Mouse (Mus musculus) heart, postnatal 4 days (tissue): ENCODE measurements around the gene Eef1akmt2. TPM values are rescaled to one million over a fixed set of nuclear protein-coding genes. Genes with fewer than 3 reads are reported as not detected.

Source experiments
- DNase-seq: peaks from one replicate; pipeline ENCODE4 v3.0.0; 2021
- total RNA-seq, 2 experiments: library from RNA; stranded (reverse); gene quantifications; 2 replicates each; pipeline ENCODE4 v1.2.3; 2021

The Eef1akmt2 gene
- total RNA-seq = 10 to 100 TPM; 17.3 to 19.7 TPM

GRCm38 (mm10) chr7:132852173-132852844 lies at the start of gene Eef1akmt2:
TSS of gene Eef1akmt2 (minus strand) at chr7:132852673.
- peak; percentile 82 for DNase-seq

GRCm38 (mm10) chr7:132900826-132901531 lies 48.5 kb upstream of the Eef1akmt2 start:
- peak; percentile 33 for DNase-seq

GRCm38 (mm10) chr7:132898234-132898633 lies 45.8 kb upstream of the Eef1akmt2 start:
- peak; percentile 22 for DNase-seq

GRCm38 (mm10) chr7:132897258-132897657 lies 44.8 kb upstream of the Eef1akmt2 start:
- DNase-seq = no peak

GRCm38 (mm10) chr7:132896206-132896815 lies 43.8 kb upstream of the Eef1akmt2 start:
- peak; percentile 63 for DNase-seq

- peak; percentile 72 for DNase-seq
Measured at GRCm38 (mm10) chr7:132894841-132895555, 42.5 kb upstream of the Eef1akmt2 start.

GRCm38 (mm10) chr7:132893336-132893735 lies 40.9 kb upstream of the Eef1akmt2 start:
- DNase-seq = no peak

- no peak for DNase-seq
Measured at GRCm38 (mm10) chr7:132892806-132893205, 40.3 kb upstream of the Eef1akmt2 start.

- DNase-seq = no peak
Measured at GRCm38 (mm10) chr7:132892311-132892661, 39.8 kb upstream of the Eef1akmt2 start.

- no peak for DNase-seq
Measured at GRCm38 (mm10) chr7:132891561-132892310, 39.3 kb upstream of the Eef1akmt2 start.

GRCm38 (mm10) chr7:132890201-132890600 lies 37.7 kb upstream of the Eef1akmt2 start:
- DNase-seq = no peak

GRCm38 (mm10) chr7:132889691-132890090 lies 37.2 kb upstream of the Eef1akmt2 start:
- no peak for DNase-seq

GRCm38 (mm10) chr7:132888518-132889249 lies 36.2 kb upstream of the Eef1akmt2 start:
- no peak for DNase-seq

GRCm38 (mm10) chr7:132888052-132888451 lies 35.6 kb upstream of the Eef1akmt2 start:
- no peak for DNase-seq

GRCm38 (mm10) chr7:132887019-132887804 lies 34.7 kb upstream of the Eef1akmt2 start:
- no peak for DNase-seq

GRCm38 (mm10) chr7:132884031-132884430 lies 31.6 kb upstream of the Eef1akmt2 start:
- no peak for DNase-seq

- no peak for DNase-seq
Measured at GRCm38 (mm10) chr7:132882343-132882742, 29.9 kb upstream of the Eef1akmt2 start.

GRCm38 (mm10) chr7:132880276-132880675 lies 27.8 kb upstream of the Eef1akmt2 start:
- no peak for DNase-seq

GRCm38 (mm10) chr7:132875391-132876086 lies 23.1 kb upstream of the Eef1akmt2 start:
- no peak for DNase-seq

- DNase-seq = no peak
Measured at GRCm38 (mm10) chr7:132873043-132873442, 20.6 kb upstream of the Eef1akmt2 start.
